Mouse (Mus musculus): ENCODE measurements around the gene Dpf1.

The Dpf1 gene

DNA sequence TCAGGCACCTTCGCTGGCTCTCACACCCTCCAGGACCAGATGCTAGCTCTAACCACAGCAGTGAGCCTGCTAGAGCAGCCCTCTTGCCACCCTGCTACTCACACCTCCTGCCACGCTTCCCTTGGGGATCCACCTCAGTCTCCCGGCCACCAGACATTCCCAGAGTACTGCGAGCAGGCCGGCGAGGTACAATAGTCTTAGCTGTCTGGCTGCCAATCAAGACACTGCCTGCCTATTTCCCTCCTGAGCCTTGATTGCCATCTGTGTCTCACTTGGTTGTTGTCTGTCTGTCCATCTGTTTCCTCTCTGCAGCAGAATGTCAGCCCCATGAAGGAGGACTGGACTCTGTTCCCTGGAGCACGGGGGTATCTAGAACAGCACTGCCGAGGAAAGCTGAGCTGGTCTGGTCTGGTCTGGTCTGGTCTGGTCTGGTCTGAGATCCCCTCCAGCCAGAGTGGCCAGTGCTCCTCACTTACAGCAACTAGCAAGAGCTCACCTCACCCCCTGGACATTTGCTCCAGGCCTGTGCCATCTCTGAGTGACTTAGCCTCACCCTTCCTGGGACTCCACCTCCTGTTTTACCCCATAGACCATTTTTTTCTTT lies 38.8 kb downstream of the Dpf1 start:
- DNase-seq = no peak

DNA sequence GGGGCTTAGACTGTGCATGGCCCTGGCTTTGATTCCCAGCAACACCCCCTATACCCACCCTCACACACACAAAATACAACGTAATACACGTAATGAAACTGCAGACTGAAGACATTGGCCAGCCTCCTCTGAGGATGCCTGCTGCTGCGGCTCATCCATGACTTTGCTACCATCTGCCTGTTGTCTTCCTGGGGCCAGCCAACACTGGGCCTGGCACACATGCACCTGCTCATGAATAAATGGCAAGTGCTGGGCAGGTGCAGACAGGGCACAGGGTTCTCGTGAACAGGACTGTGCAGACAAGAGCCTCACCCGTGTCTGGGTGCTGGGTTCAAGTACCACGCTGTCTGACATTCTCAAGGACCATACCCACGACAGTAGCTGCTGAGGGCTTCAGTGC lies 40.0 kb downstream of the Dpf1 start:
- no peak for DNase-seq

DNA sequence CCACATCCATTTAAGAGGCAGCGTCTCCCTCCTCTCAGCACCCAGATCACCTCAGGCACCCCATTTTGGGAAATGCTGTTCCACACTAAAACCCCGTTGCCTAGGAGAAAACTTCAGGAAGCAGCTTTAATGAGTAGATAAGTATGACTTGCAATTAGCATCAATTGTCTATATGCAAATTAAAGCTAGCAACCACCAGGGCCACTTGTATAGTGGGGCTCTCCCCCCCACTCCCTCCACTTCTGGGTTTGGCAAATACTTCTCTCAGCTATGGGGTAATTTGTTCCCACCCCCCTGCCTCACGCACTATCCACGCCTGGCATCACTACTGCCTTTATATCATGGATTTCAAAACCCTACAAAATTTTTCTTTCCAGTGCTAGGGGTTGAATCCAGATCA lies 41.8 kb downstream of the Dpf1 start:
- no peak for DNase-seq

DNA sequence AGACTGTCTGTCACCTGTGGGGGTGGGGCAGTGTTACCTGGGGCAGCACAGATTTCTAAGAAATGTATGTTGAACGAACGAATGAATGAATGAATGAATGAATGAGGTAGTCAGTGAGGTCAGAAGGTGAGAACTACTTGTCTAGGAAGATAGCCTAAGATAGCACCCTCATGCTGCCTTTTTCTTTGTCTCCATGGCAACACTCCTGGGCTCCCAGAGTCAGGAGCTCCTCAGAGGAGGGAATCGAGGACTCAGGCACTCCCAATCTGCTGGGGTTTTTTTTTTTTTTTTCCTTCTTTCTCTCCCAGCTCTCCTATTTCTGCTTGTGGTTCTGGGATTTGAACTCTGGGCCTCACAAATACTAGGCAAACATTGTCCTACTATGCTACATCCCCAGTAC lies 42.5 kb downstream of the Dpf1 start:
- no peak for DNase-seq

DNA sequence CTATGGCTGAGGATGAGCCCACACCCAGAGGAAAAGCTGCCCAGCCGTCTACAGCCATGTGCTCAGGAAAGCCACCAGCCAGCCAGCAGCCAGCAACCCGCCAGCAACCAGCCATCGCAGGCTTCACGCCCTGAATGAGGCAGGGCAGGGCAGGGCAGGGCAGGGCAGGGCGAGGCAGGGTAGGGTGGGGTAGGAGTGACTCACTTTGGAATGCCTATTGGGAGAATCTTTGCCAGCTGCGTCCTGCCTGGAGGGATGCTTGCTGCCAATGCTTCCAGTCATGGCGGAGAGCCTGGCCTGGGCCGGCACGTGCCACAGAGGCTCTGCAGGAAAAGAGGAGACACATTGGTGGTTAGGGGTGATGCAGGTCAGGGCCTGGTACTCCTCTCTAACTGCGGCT lies 46.7 kb downstream of the Dpf1 start:
- DNase-seq = no peak

DNA sequence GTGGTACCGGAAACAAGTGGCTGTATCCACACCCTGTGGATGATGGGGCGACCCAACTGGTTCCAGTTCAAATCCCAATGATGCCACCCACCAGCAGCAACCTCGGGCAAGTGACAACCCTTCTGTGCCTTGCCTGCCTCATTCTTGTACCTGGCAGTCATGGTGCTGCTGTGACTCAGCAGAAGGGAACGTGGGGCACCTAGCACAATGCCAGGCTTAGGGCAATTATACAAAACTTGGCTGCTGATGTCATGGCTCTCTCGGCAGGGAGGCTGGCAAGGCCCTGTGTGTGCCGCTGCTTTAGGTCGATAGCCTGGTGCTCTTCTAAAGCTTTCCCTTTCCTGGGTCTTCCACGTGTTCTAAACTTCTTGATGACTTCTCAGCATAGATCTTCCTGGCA lies 48.5 kb downstream of the Dpf1 start:
- DNase-seq = no peak

DNA sequence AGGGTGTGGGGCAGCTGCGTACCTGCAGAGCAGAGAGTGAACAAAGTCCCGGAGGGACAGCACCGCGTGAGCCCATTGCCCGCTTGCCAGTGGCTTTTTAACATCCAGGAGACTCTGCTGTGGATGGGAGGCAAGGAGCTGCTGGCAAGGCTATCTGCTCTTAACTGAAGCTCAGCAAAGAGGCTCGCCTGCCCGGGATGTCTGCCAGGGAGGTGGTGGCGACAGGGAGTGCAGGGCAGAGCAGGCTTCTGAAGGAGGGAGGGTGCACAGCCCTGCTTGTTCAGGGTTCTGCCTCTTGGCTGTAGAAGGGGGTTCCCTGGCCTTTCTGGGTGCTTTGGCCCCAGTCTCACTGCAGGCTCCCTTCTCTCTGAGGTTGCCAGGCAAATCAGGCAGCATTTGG lies 50.4 kb downstream of the Dpf1 start:
- no peak for DNase-seq

DNA sequence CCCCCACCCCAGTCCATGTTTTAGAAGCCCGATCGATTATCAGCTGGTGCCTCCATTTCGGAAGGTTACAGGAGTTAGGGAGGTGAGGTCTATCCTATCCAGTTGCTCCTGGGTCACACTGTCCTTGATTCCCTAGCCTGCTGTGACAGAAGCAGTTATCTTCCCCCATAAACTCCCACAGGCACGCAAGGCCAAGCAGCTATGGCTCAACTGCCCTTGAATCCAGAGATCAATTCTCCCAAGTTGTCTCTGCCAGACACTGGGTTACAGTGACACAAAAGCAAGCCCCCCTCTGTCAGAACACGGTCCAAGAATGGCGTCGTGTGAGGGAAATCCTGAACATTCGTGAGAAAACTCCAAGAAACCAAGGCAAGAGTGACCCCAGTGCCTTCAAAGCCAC lies 51.7 kb downstream of the Dpf1 start:
- no peak for DNase-seq

DNA sequence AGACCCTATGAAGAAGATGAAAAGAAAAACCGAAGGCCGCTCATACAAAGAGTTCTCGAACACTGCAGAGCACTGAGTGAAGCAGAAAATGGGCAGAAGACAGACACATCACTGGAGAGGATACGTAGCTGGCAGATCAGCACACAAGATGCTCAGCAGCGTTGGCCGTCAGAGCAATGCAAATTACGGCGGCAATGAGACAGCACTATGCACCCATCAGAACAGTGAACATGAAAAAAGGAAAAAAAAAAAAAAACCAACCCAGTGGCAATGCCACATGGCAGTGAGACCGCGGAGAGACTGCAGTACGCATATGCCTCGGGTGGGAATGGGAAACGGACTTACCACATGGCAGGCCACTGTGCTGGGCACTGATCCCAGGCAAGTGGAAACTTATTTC lies 57.7 kb downstream of the Dpf1 start:
- no peak for DNase-seq

DNA sequence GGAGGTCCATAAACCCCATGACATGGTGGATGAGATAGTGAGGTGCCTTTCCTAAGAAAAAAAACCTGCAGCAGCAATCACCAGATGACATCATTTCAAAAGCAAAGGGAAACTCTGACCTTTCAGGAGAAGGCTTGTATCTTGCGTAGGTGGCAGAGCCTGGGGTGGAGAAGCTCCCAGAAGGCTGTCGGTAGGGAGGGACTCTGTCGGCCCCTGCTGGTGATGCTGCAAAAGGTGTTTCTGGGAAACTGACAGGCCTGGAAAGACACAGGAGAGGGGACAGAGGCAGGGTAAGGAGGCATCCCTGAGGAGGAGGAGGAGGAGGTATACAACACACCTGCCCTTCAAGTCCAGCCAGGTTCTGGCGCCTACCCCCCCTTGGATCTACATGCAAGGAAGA lies 60.3 kb downstream of the Dpf1 start:
- no peak for DNase-seq

DNA sequence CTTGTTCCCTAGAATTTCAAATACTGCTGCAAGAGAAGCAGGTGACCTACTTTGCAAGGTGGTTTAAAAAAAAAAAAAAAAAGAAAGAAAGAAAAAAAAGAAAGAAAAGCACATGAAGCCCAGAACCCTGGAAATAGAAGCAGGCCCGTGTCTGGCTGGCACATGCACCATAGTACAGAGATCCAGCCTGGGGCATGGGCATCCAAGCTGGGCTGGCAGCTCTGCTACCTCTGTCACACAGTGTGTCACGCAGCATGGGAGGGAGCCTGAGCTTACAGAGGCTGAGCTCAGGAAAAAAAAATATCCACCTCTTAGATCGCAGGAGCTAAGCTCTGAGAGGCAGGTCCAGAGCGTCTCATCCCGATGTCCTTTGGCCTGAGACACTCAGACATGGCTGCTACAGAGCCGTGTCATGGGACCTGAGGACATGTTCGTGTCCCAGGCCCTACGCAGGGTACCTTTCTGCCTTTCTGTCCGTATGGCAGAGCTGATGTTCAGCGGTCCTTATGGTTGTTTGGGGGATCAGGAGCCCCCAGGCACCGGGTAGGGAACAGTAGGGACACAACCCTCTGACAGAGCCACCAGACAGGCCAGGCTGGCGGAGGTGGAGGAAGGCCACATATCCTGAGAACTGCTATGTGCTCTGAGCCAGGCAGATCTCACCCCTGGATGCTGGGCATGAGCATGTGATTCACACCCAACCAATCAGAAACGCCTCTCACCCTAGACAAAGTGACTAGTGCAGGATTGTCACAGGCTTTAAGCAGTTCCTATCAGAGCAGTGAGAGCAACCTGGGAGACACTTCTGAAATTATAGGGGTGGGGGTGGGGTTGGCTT lies 63.6 kb downstream of the Dpf1 start:
- DNase-seq = no peak

Data from lung, adult 18-20 months (tissue).